Mouse (Mus musculus): Measurements from ENCODE around the gene Etfrf1.

- TF ChIP-seq CTCF (IDR thresholded peaks at IDR 0.05; ENCODE audit: low read depth), result no peak
- no peak for TF ChIP-seq EP300 (IDR thresholded peaks at IDR 0.05; ENCODE audit: low read depth)
These were observed 28.9 kb upstream of the Etfrf1 start for GRCm38 (mm10) chr6:145182044-145182443.
